Mouse (Mus musculus): ENCODE data around the gene Ercc8.

Gene Ercc8

DNA sequence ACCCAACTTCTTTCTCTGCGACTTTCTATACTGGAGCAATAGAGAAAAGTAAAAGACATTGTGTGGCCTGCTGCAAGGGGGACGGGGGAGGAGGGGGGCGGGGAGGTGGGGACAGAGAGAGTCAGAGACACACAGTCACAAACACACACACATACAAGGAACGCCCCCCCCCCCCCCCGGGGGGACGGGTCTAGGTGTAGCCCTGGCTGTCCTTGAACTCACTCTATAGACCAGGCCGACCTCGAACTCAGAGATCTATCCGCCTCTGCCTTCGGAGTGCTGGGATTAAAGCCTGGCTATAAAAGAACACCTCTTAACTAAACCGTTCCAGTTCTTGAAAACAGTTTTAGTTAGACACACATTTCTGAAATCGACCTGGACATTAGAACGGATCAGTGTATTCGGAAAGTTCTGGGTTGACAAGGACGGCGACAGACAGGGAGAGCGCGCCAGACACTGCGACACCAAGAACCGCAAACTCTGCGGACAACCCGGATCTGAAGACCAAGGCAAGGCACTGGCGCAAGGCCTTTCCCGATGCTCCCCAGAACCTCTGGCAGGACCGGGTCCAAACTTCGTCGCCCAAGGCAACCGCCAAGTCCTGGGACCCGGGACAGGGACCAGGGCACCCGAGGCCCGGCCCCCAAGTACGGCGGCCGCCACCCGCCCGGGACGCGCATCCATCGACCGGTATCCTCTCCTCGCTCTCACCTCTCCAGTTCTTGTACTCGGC, 633 bp upstream of the Ercc8 start:
- no peak for DNase-seq

DNA sequence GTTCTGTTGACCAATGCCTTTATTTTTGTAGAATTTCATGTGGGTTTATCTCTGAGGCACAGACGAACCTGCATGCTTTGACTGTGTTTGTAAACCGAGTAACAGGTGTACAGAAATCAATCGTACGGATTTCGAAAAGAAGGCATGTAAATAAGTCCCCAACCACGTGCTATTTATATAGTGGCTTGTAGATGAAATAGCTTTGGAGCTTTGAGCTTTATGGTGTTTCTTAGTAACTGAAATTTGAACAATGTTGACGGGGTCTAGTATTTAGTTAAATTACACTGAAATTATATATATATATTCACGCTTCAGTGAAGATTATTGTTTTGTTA, 677 bp downstream of the Ercc8 start:
- no peak for DNase-seq

DNA sequence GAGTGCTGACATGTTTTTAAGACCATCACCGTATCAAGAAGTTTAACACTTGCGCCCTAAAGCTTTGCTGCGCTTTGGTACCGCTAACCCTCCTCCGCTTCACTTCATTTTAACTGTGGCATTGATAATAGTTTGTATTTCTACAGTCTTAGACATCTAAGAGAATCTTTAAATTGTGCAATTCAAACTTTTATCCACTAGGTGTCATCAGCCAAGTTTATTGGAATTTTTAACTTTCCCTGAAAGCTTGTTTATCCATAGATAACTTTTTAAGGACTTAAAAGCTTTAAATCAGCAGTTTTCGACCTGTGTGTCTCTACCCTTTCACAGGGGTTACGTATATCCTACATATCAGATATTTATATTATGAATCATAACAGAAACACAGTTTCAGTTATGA, 1.4 kb downstream of the Ercc8 start:
- DNase-seq, result no peak

DNA sequence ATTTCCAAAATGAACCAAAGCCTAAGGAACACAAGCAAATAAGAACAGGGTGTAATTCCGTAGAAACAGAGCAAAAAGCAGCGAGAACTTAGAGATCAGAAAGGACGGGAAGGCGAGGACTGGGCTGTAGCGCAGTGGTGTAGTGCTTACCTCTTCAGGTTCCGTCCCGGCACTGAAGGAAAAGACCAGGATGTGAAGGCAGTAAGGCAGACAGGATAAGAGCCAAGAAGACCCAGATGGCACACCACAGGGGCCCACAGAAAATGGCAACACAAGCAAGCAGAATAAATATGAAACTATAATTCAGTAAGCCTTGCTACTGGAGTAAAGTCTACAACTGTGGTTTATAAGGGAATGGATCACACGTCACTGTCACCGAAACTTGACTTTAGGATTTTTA, 5.4 kb downstream of the Ercc8 start:
- DNase-seq, result no peak

DNA sequence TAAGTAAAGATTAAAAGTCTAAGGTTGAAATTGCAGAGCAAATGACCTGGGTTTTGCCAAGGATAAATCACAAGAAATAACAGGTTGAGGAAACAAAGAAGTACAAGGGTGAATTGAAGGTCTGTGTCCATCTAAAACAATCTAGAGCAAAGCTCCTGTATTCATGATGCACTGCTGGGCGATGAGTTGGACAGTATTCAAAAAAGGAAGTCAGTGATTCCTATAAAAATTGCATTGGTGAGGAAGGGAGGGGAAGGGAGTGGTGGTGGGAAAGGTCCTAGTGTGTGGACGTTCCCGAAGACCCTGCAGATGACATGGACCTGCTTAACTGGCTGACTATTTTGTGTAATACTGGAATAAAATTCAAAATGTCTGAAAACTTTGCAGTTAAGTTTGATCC, 6.1 kb downstream of the Ercc8 start:
- no peak for DNase-seq

DNA sequence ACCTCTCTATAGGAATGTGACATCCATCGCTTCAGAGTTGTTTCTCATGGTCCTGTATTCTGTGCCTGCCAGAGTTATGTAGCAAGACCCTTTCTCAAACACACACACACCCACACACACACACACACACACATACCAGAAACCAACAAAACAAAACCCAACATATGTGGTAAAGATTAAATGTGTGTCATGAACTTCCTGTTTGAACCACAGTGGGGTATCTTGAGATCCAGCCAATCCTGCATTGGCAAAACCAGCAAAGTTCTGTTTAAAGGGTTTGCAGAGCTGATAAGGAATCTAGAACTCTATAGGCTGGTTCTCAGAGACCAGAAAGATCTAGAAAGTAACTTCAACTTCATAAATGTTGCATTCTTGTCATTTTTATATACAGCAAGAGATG, 11.5 kb downstream of the Ercc8 start:
- DNase-seq, result no peak

DNA sequence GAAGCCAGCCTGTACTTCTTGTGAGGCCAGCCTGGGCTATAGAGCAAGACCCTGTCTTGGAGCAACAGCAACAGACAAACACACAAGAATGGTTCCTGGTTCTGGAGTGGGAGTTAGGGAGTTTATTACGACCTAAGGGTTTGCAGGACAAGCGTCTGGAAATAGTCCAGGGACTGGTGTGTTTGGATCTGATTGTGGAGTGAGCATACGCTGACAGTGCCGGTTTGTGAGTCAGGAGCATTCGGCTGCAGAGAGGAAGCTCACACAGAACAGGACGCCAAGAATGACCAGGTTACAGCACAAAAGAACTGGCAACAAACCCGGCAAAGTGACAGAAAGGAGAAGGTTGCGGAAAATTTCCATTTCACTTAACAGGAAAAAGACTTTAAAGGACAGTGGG, 12.0 kb downstream of the Ercc8 start:
- DNase-seq, result no peak

DNA sequence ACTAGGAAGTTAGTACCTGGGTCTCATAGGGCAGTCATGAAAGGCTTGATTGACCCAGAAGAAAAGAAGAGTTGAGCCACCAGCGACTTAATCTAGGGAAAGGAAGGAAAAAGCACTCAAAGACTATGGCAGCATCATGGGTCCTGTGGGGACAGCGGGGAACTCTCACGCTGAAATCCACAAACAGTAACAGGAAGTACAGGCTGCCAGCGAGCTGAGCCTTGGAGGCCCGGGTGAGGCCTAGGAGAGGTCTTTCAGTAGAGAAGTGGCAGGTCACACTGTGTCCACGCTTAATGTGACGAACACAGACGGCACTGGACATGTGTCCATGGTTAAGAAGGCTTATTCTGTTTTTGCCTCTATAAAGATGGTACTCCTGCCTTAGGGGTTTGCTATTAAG, 21.1 kb downstream of the Ercc8 start:
- DNase-seq, result no peak

DNA sequence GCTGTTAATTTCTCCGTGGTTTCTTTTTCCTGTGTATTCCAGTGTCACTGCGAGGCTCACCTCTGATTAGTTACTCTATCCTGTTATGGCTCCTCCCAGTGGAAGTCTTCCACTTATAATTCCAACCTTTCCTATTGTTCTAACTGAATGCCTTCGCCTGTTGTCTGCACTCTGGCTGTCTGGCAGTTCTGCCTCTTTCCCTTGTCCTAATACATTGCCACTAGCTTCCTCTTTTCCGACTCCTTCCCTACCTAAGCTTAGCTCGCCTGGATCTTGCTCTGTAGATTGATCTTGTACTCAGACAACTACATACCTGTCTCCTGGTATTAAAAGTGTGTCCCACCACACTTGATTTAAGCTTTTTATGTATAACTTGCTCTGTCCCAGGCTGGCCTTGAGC, 22.3 kb downstream of the Ercc8 start:
- DNase-seq, result no peak

DNA sequence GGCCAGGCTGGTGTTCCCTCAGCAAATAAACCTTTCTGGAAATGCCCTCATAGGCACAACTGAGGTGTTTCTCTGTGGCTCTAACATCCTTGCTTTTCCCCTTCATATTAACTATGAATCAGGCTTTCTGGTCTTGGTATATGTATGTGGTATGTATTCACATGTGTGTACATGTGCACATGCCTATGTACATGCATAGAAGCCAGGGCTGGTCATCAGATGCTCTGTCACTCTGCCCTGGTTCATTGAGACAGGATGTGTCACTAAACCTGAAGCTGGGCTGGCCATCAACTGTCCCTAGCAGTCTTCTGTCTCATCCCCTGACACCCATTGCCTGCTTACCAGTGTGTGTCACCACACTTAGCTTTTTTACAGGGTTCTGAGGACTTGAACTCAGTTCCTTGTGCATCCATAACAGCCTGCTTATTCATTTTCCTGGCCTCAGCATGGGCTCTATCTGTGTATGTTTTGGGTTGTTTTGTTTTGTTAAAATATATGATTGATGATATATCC, 26.3 kb downstream of the Ercc8 start:
- no peak for DNase-seq

DNA sequence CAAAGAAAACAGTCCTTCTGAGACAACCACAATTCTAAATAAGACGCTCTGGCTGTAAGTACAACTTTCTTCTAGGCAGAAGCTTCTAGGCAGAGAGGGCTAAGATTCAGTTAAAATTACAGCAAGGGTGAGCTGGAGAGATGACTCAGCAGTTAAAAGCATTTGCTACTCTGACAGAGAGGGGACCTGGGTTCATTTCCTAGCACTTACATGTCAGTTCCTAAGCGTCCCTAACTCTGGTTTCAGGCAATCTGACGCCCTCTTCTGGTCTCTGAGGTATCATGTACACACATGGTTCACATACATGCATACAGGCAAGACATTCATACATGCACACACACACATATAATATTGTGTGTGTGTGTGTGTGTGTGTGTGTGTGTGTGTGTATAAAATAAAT, 27.0 kb downstream of the Ercc8 start:
- no peak for DNase-seq

DNA sequence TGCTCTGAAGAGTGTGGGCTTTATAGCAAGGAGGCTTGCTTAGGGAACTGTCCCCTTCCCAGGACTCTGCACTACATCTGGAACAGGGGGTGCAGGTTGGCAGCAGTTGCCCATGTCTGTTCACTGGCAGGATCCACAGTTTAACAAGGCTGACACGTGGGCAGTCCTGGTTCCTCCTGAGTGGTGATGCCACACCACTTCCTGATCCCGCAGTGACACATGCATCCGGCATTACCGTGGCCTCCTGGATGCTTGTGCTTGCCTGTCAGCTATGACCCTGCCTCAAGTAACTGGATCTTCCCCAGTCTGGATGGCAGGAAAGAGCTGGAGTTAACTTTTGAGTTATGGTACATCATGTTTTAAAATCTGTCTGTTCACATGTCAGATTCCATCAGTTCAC, 29.5 kb downstream of the Ercc8 start:
- DNase-seq, result no peak

DNA sequence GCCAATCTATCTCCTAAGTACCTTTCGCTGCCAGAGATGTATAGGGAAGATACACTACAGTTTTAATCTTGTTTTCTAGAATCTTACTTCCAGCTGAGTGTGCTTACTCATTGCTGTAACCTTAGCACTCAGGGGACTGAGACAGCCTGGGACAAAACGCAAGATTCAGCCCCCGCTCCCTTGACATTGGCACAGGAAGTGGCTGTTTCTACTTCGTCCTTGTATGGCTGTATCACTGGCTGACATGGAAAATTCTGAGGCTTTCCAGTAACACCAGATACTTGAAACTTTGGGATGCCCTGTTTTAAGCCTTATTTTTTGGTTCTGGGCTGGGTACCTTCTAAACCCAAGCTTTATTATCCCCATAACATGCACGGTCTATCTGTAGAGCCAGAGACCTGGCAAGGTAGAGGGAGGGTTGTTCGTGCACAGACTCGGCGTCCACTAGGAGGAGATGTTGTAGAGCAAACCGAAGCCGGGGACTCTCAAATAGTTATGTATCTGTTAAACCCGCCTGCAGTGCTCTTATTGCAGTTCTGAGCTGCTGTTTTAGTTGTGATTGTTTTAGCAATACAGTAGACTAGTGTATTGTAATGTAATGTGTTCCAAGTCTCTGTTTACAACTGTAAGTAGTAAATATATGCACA, 32.7 kb downstream of the Ercc8 start:
- DNase-seq, result peak; percentile 74

DNA sequence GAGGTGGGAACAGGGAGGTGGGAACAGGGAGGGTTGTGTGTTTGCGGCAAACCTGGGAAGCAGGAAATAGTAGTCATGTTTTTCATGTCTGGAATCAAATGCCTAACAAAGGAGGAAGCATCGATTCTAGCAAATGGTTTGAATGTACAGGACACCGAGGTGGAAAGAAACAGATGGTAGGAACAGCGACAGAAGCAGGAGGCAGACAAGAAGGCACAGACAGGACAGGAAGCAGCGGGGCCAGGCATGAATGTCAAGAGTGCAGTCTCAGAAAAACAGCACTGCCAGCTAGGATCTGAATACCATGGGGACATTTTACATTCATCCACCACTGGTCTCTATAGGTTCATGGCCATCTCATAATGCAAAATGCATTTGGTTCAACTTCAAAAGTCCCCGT, 36.9 kb downstream of the Ercc8 start:
- no peak for DNase-seq

DNA sequence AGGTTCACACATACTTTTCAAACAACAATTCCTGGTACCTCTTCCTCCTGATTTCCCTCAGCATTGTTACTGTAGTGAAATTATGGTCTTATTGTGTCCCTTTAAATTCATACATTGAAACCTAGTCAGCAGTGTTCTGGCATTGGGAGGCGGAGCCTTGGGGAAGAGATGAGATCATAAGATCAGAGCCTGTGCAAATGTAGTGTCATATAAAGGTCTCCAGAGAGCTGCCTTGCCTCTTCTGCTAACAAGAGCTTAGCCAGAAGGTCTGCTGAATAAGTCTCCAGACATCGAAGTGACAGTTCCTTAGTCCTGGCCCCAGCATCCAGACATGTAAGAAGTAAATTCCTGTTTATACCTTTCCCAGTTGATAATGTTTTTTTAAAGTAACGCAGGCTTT, 46.3 kb downstream of the Ercc8 start:
- no peak for DNase-seq

DNA sequence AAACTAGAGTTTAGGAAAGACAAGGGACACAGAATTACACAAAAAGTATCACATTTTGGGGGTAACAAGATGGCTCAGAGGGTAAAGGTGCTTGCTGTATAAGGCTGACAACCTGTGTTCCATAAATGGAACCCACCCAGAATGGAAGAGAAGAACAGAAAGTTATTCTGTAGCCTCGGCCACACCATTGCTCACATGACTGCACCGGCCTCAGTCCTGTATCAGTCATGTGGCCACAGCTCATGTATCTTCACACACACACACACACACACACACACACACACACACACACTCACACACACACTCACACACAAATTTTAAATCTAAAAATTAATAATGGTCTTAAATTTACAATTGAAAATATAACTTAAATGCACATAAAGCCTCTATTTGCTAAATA, 48.9 kb downstream of the Ercc8 start:
- DNase-seq, result no peak

DNA sequence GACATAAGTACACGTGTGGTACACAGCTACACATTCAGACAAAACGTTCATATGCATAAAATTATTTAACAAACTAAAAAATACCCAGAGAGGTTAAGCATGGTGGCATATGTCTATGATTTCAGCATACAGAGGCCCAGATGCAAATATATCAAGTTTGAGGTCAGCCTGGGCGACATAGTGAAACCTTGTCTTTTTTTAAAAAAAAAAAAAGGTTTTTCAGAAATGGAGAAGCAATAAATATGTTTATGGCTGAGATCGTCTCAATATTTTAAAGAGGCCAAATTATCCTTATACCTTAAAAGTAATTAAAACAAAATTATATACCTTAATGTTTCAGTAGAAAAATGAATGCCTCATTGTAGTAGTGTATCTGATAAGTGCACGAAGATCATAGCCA, 49.6 kb downstream of the Ercc8 start:
- DNase-seq, result no peak

DNA sequence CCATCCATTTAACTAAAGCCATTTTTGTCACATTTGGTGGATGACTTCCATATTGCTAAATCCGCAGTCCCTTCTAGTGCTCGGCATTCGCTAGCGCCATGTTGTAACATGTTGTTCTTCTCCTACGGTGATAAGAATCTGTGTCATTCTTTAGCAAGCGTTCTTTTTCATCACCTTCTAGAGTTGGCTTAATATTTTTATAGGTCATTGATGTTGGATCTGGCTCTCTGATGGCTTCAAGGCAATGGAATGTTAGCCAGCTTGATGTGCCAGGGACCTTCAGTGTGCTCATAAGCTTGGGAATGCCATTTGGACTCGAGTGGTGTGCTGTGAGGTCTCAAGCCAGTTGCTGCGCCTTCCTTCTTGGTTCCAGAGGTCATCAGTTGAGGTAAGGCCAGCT, 52.4 kb downstream of the Ercc8 start:
- no peak for DNase-seq

DNA sequence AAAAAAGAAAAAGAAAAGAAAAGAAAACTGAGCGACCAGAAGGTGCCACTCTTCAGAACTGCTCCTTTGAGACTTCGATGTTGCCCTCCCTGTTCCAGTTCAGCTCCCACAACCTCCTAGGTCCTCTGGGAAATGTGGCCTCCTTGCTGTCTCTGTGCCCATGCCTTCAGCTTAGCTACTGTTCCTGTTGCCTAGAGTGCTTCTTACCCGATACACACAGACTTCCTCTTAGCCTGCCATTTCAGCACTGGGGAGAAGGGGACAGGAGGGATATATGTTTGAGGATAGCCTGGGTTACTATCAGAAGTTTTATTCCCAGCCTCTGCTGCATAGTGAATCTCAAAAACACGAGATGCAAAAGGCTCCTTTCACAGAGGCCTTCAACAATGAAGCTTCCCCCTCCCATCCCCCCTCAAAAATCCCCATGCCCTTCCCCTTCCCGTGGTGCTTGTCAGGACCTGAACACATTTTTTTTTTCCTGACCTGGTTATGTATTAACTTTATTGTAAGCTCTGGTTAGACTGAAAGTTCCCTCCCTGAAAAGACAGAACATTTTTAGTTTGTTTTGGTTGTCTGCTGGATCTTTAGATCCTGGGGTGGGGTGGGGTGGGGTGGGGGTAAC, 54.0 kb downstream of the Ercc8 start:
- DNase-seq, result no peak

DNA sequence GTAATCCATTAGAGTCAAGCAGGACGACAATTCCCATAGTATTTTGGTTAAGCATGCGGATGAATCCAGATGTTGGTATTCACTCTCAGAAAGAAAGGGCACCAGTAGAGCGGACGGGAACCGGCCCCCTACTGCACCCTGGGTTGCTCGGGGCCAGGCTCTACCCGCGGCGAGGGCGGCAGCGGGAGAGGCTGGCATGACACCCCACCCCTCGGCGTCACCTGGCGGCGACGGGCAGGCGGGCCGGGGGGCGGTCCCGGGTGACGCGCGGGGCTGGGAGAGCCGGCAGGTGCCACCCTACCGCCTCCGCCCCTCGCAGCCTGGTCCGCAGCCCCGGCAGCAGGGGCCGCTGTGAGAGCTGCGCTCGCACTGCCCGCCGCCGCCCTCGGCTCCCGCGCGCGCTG, 55.6 kb downstream of the Ercc8 start, which contains the start of gene Elovl7:
TSS of gene Elovl7 (plus strand) at position 324 of the 404 bp plus-strand sequence.
- DNase-seq, result peak; percentile 83

DNA sequence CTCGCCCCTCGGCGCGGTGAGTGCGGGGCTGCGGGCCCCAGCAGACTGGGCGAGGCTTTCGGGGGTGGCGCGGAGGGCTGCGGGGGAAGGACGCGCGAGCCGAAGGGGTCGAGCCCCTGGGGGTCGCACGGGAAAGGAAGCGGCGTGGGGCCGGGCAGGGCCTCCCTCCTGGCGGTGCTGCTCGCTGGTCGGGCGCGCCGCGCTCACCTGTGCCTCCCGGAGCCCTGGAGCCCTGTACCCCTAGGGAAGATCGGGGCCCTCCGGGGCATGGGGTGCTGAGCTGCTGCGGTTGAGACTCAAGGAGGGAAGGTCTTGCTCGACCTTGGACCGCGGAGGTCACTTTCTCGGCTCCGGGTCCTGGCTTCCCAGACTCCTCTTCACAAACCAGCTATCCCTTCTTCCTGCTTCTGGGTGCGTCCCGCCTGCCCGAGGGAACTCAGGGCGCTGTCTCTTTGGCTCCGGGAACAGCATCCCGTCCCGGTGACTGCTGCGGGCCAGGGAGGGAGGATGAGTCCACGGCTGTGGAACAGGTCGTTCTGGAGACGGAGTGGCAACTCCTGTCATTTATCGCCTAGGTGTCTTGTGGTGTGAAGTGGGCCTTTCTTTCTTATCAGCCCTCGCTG, 56.1 kb downstream of the Ercc8 start:
- DNase-seq, result peak; percentile 25

DNA sequence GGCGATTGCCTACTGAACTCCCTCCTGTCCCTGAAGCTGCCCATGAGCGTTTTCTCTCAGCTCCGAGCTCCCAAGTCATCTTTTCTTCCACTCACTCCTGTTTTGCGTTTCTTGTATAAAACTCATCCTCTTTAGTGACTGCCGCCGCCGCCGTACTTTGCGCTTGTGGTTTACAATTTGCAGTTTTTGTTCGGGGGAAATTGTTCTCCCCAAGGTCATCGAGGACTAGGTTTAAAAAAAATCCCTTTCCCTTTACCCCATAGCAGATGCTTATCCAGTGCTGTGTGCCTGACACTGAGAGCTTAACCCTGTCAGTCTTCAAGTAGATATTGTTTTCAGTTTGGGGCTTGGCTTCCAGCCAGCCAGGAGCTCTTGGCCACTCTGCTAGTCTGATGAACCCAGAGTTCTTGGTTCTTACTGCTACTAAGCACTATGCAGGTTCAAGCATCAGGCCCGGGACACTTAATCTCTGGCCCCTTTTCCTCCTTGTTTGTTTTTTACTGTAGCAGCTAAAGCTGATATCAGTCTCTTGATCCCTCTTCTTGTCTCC, 56.8 kb downstream of the Ercc8 start:
- DNase-seq, result no peak

DNA sequence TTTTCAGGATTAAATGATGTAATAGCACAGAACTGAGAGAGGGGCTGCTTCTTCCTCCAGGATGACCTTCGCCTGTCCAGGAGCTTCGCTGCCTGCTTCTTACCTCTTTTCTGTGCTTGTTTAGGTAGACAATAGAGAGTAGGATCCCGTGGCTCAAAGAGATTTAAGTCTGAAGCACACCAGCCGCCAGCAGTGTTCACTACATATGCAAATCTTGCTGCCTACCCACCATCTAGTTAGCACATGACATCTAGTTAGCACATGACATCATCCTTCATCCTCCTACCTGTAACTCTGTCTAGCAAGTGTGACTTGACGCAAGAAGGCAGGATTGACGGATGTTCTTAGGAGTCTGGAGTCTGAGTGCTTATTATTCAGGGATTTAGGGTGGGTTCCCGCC, 61.2 kb downstream of the Ercc8 start:
- DNase-seq, result no peak

DNA sequence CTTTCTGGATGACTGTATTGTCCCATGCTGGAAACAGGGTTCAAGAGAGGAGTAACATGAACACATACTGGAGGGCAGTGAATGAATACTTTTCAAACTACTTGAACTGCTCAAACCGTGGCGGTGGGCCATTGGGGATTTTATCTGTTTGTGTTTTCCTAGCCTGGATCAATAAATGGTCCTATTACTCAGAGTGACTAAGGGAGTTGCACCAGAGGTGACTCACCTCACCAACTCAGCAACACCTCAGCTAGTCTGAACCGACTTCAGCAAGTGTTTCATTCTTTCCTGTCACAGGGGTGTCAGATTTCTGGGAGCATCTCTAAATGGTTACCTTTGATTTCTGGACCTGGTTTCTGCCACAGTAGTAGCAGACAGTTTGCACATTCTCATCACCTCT, 70.7 kb downstream of the Ercc8 start:
- DNase-seq, result no peak
